Mouse (Mus musculus) limb, embryonic 15.5 days (tissue): ENCODE measurements at regions not wholly inside any gene's neighbourhood (a gene's known extent, or its start where the extent isn't known, plus 50 kb on each side); places are given as distances from the start of the nearest gene placed in this dataset.

Experiments used
- ATAC-seq: fragments of 200-750 bp; cut with Nextera tagmentation; 2 replicates; pipeline ENCODE4 v1.8.0; 2017; ENCODE audit warnings: low read depth, moderate TSS enrichment; ENCODE audit not compliant: insufficient number of reproducible peaks, low FRiP score, low TSS enrichment
- H3K27ac ChIP-seq: fragments of 300-500 bp; sonication (generic); 2 replicates; pipeline ENCODE4 v1.5.1; 2015; ENCODE audit warnings: moderate library complexity, mild to moderate bottlenecking, inconsistent platforms
- H3K27me3 ChIP-seq: fragments of 300-500 bp; sonication (generic); 2 replicates; pipeline ENCODE4 v1.6.1; 2015; ENCODE audit warnings: inconsistent platforms
- H3K36me3 ChIP-seq: fragments of 300-500 bp; sonication (generic); 2 replicates; pipeline ENCODE4 v1.6.1; 2015; ENCODE audit warnings: inconsistent platforms
- H3K4me1 ChIP-seq: fragments of 300-500 bp; sonication (generic); 2 replicates; pipeline ENCODE4 v1.6.1; 2015; ENCODE audit warnings: inconsistent platforms
- H3K4me2 ChIP-seq: fragments of 300-500 bp; sonication (generic); 2 replicates; pipeline ENCODE4 v1.6.1; 2015; ENCODE audit warnings: mild to moderate bottlenecking, inconsistent platforms
- H3K4me3 ChIP-seq: fragments of 300-500 bp; sonication (generic); 2 replicates; pipeline ENCODE4 v1.5.1; 2015; ENCODE audit warnings: mild to moderate bottlenecking, inconsistent platforms
- H3K9ac ChIP-seq: fragments of 300-500 bp; sonication (generic); 2 replicates; pipeline ENCODE4 v1.6.1; 2015; ENCODE audit warnings: inconsistent platforms
- H3K9me3 ChIP-seq: fragments of 300-500 bp; sonication (generic); 2 replicates; pipeline ENCODE4 v1.6.1; 2016; ENCODE audit warnings: inconsistent platforms
- WGBS: fragments of 180-500 bp; shearing (Covaris S2); methylation state at CpG from one replicate; pipeline ENCODE4 v1.1.7; 2015; 5-methylcytosine and 5-hydroxymethylcytosine counted together

DNA sequence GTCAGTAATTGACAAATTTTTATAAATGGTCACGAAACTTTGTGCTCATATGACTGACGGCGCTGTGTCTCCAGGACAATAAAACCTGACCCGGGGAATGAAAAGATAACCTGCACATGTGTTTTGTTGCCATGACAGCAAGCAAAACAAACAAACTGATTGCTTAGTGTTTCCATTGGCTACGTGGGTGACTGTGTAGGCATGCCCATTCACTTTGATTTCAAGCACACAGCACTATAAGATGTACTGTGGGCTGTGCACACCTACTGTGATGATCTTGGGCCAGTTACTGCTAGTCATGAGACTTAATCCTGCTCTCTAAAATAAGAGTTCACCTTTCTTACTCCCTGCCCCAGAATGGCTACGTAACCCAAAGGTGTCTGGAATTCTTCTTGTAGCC, 225.4 kb downstream of the Rnf144b start:
- Histone ChIP-seq H3K4me1 (no peaks in the 10 kb centered on the region), H3K36me3 (no peaks in the 10 kb centered on the region), H3K27ac (no peak overlapping the region), H3K4me3 (no peak overlapping the region), H3K9ac (no peak overlapping the region), H3K9me3 (no peaks in the 10 kb centered on the region), H3K27me3 (no peaks in the 10 kb centered on the region), H3K4me2 (no peak overlapping the region)
- WGBS, result 55% methylated on average over 6 of the region's 6 CpGs
- ATAC-seq, result no peak

DNA sequence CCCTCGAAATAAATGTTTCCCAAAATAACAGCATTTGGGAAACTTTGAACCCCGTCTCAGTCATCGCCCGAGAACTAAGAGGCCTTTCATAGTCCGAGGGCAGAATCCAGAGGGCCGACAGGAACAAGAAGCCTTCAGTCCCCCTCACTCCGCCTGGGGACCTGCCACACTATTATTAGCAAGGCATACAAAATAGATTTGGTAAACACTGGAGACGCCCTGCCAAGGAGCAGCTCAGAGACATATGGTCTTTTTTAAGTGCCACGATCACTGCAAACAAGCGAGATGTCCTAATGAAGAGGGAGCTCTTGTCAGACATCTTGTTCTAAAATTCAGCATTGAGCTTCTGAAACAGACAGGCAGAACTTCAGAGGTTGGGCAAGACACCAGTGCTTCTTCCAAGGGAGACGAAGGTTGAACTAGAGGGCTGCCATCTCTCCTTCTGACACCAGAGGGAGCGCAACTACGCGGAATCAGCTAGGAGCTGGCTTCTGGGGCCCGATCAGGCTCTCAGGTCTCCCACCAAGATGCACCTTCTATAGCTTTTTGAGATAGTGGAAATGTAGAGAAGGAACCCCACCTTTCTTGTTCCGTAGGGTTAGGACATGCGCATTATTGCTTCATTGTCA, 226.2 kb downstream of the Rnf144b start:
- Histone ChIP-seq H3K27ac (no peak overlapping the region), H3K9ac (no peak overlapping the region), H3K9me3 (no peaks in the 10 kb centered on the region), H3K4me2 (no peak overlapping the region), H3K36me3 (no peaks in the 10 kb centered on the region), H3K4me3 (no peak overlapping the region), H3K4me1 (no peaks in the 10 kb centered on the region), H3K27me3 (no peaks in the 10 kb centered on the region)
- 42% methylated on average over 17 of the region's 17 CpGs for WGBS
- ATAC-seq, result no peak

DNA sequence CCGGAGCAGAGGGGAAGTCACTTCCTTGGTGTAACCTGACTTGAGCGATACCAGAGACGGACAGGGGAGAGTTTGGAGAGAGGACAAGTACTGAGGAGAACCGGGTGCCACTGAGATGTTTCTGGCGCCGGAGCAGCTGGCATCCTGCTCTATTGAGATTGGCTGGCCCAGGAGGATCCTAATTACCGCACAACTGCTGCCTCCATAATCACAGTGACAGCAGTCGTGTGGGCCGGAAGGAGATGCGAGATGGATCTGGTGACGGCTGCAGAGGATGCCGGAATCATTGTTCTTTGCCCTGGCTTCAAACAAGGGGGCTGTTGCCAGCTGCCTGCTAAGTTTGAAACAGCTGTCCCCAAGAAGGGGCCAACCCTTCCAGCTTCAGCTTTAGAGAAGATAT, 232.0 kb downstream of the Rnf144b start:
- WGBS, result 86% methylated on average over 12 of the region's 12 CpGs
- Histone ChIP-seq H3K36me3 (no peaks in the 10 kb centered on the region), H3K9me3 (no peaks in the 10 kb centered on the region), H3K4me3 (no peak overlapping the region), H3K27ac (no peak overlapping the region), H3K27me3 (no peaks in the 10 kb centered on the region), H3K9ac (no peak overlapping the region), H3K4me1 (no peaks in the 10 kb centered on the region), H3K4me2 (no peak overlapping the region)
- ATAC-seq, result no peak

DNA sequence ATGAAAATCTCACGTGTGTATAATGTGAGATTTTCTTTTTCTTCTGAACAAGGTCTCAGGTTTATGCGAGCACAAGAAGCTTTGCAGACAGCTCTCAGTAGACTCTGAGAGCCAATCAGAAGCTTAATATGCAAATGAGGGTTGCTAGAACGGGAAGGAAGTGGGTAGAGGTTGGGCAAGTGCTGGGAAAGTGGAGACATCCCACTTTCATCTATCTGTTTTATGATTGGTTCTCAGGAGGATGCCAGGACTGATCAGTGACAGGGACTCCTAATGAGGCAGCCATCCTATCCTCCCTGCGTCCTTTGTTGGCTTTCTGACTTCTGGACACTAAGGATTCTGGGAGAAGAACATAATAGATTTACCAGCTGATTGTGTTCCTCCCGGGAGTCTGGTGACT, 232.7 kb downstream of the Rnf144b start:
- Histone ChIP-seq H3K27me3 (no peaks in the 10 kb centered on the region), H3K9me3 (no peaks in the 10 kb centered on the region), H3K9ac (no peak overlapping the region), H3K27ac (no peak overlapping the region), H3K36me3 (no peaks in the 10 kb centered on the region), H3K4me3 (no peak overlapping the region), H3K4me1 (no peaks in the 10 kb centered on the region), H3K4me2 (no peak overlapping the region)
- no peak for ATAC-seq
- 54% methylated on average over 5 of the region's 5 CpGs for WGBS

DNA sequence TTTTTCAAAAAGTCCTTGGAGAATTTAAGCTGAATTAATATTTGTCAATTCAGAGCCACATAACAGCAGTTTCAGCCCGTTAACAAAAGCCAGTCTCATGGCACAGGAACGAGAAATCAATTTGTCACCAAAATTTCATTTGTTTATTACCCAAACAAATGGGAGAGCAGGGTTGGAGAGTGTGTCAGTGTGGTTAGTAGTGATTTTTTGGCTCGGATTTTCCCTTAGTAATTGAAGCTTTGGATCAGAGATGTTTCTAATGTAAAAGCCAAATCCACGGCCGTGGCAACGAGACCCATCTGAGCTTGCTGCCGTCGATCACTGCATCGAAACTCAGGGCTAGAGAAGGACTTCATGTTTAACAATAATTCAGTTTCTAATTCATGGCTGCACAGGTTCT, 236.5 kb downstream of the Rnf144b start:
- no peak overlapping the region for H3K9ac ChIP-seq
- no peak overlapping the region for H3K4me2 ChIP-seq
- WGBS, result 51% methylated on average over 9 of the region's 9 CpGs
- no peak overlapping the region for H3K4me3 ChIP-seq
- no peaks in the 10 kb centered on the region for H3K36me3 ChIP-seq
- no peak for ATAC-seq
- H3K9me3 ChIP-seq, result no peaks in the 10 kb centered on the region
- no peak overlapping the region for H3K27ac ChIP-seq
- no peaks in the 10 kb centered on the region for H3K27me3 ChIP-seq
- no peaks in the 10 kb centered on the region for H3K4me1 ChIP-seq

DNA sequence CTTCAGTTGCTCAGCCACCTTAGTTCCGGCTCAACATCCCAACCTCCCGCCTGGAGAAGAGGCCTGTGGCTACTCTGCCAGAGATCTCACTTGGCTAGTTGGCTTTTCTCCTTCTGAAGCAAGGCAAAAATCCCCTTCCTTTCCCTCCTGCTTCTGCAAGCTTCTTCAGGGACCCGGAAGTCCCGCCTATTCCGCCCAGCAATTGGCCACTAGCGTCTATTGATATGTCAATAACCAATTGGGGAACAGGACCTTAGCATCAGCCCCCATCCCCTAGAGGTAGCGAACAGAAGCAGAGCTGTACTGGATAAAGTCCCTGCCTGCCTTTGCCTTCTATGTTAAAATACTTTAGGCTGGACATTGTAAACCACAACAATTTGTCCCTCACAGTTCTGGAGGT, 243.3 kb downstream of the Rnf144b start:
- Histone ChIP-seq H3K27ac (no peak overlapping the region), H3K27me3 (no peaks in the 10 kb centered on the region), H3K4me3 (no peak overlapping the region), H3K36me3 (no peaks in the 10 kb centered on the region), H3K9me3 (no peaks in the 10 kb centered on the region), H3K9ac (no peak overlapping the region), H3K4me1 (no peaks in the 10 kb centered on the region), H3K4me2 (no peak overlapping the region)
- WGBS, result 77% methylated on average over 7 of the region's 7 CpGs
- no peak for ATAC-seq

DNA sequence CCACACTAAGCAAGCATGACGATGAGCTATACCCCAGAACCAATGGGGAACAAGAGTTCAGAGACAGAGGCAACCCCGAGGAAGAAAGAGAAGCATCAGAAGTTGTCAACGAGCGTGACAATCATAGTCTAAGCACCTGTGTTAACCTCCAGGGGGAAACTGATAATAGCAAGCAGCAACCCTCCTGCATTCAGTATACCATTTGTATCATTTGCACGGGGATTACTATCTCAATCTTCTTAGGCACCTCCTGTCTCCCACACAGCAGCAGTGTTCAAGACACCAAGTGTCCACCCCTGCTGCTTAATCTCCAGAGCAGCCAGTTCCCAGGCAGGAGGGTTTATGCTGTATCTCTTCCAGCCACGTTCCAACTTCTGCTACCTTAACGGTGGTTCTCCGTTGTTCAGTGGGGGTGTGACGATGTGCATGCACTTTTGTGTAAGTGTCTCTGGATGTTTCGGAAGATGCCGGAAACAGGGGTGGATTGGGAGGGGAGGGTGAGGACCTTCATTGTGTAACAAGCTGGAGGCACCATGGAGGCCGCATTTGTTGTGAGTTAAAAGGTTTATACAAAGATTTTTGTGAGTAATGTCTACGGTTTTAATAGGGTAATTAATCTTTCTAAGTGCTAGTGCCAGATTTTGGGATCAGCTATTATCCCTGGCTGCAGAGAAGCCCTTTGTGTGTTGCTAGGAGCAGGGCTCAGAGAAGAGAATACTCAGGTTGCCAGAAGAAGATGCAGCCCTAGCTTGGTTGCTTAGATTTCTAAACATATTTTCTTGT, 245.8 kb downstream of the Rnf144b start:
- no peak for ATAC-seq
- Histone ChIP-seq H3K4me1 (no peaks in the 10 kb centered on the region), H3K4me2 (no peak overlapping the region), H3K27me3 (no peaks in the 10 kb centered on the region), H3K4me3 (no peak overlapping the region), H3K27ac (no peak overlapping the region), H3K9ac (no peak overlapping the region), H3K36me3 (no peaks in the 10 kb centered on the region), H3K9me3 (no peaks in the 10 kb centered on the region)
- WGBS, result 65% methylated on average over 13 of the region's 13 CpGs

DNA sequence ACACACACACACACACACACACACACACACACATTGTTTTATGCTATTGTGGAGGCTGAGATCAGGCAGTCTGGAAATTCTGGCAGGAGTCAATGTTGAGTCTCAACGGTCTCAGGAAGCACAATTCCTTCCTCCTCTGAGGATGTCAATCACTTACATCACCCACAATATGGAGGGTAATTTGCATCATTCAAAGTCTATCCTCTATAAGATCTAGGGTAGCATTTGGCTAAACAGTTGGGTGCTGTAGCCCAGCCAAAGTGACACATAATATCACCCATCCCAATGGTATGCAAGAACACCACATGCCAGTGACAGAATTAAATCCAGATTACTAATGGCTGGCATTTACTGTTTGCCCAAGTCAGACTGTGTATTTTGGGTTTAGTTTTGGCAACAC, 252.1 kb downstream of the Rnf144b start:
- H3K4me1 ChIP-seq, result no peaks in the 10 kb centered on the region
- no peaks in the 10 kb centered on the region for H3K27me3 ChIP-seq
- no peak overlapping the region for H3K4me2 ChIP-seq
- no peak overlapping the region for H3K27ac ChIP-seq
- no peaks in the 10 kb centered on the region for H3K9me3 ChIP-seq
- no peaks in the 10 kb centered on the region for H3K36me3 ChIP-seq
- WGBS, result 72% methylated on average over 1 of the region's 1 CpGs
- ATAC-seq, result no peak
- no peak overlapping the region for H3K9ac ChIP-seq
- no peak overlapping the region for H3K4me3 ChIP-seq

DNA sequence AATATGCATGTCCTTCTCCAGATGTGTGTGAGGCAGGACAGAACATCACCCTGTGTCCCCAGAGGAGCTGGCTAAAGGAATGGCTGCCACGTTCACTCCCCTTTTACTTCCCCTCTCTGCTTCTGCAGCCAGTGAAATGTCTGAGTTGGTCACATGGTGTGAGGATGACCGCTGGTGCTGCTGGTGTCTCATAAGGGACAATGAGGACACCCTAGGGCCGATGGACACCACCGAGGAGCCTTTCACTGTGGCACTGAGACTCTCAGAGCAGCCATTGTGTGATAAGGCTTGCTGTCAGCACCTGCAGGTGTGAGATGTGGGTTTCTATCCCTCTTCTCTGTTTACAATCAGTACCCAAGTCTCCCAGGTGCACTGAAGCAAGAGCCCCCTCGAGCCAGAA, 268.6 kb downstream of the Rnf144b start:
- H3K4me2 ChIP-seq, result no peak overlapping the region
- no peak for ATAC-seq

DNA sequence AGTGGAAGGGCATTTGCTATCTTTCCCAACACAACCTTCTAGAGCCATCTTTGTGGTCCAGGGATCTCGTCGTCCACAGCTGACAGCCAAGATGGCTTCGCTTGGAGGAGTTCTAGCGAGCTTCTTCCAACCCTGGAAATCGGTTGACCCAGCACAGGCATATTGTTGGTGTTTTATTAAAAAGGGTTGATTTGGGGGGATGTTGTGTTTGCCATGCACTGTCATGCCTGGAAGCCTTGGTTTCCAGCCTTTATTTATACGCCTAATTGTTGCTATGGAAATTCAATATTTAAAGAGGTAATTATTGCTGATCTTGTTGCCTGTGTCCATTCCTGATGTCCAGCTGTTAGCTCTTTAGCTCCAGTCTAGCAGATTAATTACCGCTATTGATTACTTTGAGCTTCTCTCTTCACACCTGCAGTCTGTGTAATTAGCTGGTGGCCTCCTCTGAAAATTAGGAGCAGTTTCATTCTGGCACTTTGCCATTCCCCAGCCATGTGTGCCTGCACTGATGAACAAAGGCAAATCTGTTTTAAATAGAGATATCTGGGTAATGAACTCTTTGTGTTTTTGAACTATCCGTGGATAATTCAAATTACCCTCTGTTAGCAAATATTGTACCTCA, 275.4 kb downstream of the Rnf144b start:
- WGBS, result 74% methylated on average over 8 of the region's 8 CpGs
- H3K36me3 ChIP-seq, result no peaks in the 10 kb centered on the region
- no peak for ATAC-seq
- no peak overlapping the region for H3K9ac ChIP-seq
- H3K27ac ChIP-seq, result no peak overlapping the region
- no peaks in the 10 kb centered on the region for H3K4me1 ChIP-seq
- no peaks in the 10 kb centered on the region for H3K9me3 ChIP-seq
- H3K4me2 ChIP-seq, result no peak overlapping the region
- H3K4me3 ChIP-seq, result no peak overlapping the region
- H3K27me3 ChIP-seq, result no peaks in the 10 kb centered on the region

More for the DNA sequence above, 268.6 kb downstream of the Rnf144b start:
- H3K36me3 ChIP-seq, result no peaks in the 10 kb centered on the region
- H3K27ac ChIP-seq, result no peak overlapping the region
- H3K4me3 ChIP-seq, result no peak overlapping the region
- no peaks in the 10 kb centered on the region for H3K9me3 ChIP-seq
- WGBS, result 64% methylated on average over 5 of the region's 5 CpGs
- H3K9ac ChIP-seq, result no peak overlapping the region
- no peaks in the 10 kb centered on the region for H3K27me3 ChIP-seq
- H3K4me1 ChIP-seq, result no peaks in the 10 kb centered on the region

DNA sequence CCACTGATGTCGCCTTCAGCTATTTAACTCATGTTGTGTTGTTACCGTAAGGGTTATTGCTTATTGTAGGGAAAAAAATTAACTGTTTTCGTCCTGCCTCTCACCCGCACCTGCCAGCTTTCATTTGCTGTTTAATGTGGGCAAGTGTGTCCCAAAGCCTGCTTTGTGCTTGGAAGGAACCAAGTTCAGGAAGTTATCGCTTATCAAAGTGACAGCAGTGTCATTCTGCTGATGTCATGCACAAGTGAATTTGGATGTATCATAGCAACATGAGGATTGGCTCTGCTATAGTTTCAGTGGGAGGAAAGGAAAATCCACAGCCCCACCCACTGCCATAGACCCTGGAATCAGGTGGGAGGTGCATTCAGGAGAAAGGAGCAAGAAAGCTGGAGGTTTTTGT, 276.5 kb downstream of the Rnf144b start:
- Histone ChIP-seq H3K36me3 (no peaks in the 10 kb centered on the region), H3K4me1 (no peaks in the 10 kb centered on the region), H3K9ac (no peak overlapping the region), H3K9me3 (no peaks in the 10 kb centered on the region), H3K4me3 (no peak overlapping the region), H3K27ac (no peak overlapping the region), H3K4me2 (no peak overlapping the region), H3K27me3 (no peaks in the 10 kb centered on the region)
- ATAC-seq, result no peak
- 64% methylated on average over 5 of the region's 5 CpGs for WGBS

DNA sequence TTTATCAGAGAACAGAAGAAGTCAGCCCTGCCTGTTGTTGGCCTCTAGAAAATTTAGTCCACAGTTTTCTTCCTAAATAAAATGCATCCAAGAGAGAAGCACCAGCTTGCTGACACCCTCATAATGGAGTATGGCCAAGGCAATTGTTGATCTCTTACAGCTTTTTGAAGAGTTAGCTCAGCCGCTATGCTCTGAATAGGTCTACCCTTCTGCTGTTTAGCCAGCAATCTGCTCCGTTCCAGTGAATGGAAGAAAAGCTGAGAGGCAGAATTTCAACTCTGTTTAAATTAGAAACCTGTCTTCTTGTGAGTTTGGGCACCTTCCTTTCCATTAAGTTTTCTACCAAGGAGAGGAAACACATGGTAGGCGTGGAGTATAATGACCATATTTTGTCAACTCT, 290.8 kb downstream of the Rnf144b start:
- Histone ChIP-seq H3K9me3 (no peaks in the 10 kb centered on the region), H3K4me1 (no peaks in the 10 kb centered on the region), H3K9ac (no peak overlapping the region), H3K27me3 (no peaks in the 10 kb centered on the region), H3K4me2 (no peak overlapping the region), H3K36me3 (no peaks in the 10 kb centered on the region), H3K27ac (no peak overlapping the region), H3K4me3 (no peak overlapping the region)
- no peak for ATAC-seq
- 87% methylated on average over 3 of the region's 3 CpGs for WGBS
